Mouse (Mus musculus): ENCODE results near the gene Phlda3. TPM values are rescaled to one million over a fixed set of nuclear protein-coding genes. Genes with fewer than 3 reads are reported as not detected.

Phlda3 gene
- polyA plus RNA-seq, 1 experiment = 17.5 TPM

GRCm38 (mm10) chr1:135731897-135732684 lies 33.8 kb upstream of the Phlda3 start:
- no peak for DNase-seq (ENCODE audit: low read depth in 1 of 2, low spot score in 2 of 2)
- Histone ChIP-seq H3K27ac (ENCODE audit: insufficient read depth, low read length) (peak overlapping the region; percentile 22), H3K27me3 (ENCODE audit: control insufficient read depth, insufficient read depth, low read length) (no peaks in the 10 kb centered on the region), H3K4me3 (ENCODE audit: extremely low read depth, insufficient read depth, insufficient read length) (no peak overlapping the region), H3K4me1 (ENCODE audit: control insufficient read depth, insufficient read depth, insufficient read length) (peaks cover 10% of the 10 kb centered on the region; the same call in 1 of the 2 replicates), H3K36me3 (ENCODE audit: control insufficient read depth, insufficient read depth, low read length) (no peaks in the 10 kb centered on the region)
- WGBS = 88% methylated on average over 11 of the region's 11 CpGs
- TF ChIP-seq CTCF (IDR thresholded peaks at IDR 0.05; ENCODE audit: extremely low read depth, insufficient read depth, insufficient read length, insufficient replicate concordance) = no peak
- no peak for TF ChIP-seq POLR2A (IDR thresholded peaks at IDR 0.05; ENCODE audit: low read depth, low read length)

- 69% methylated on average over 7 of the region's 7 CpGs for WGBS
- Histone ChIP-seq H3K4me3 (ENCODE audit: extremely low read depth, insufficient read depth, insufficient read length) (no peak overlapping the region), H3K36me3 (ENCODE audit: control insufficient read depth, insufficient read depth, low read length) (no peaks in the 10 kb centered on the region), H3K27ac (ENCODE audit: insufficient read depth, low read length) (peak overlapping the region; percentile 43; the same call in 1 of the 2 replicates), H3K4me1 (ENCODE audit: control insufficient read depth, insufficient read depth, insufficient read length) (peaks cover 10% of the 10 kb centered on the region; the same call in 1 of the 2 replicates), H3K27me3 (ENCODE audit: control insufficient read depth, insufficient read depth, low read length) (no peaks in the 10 kb centered on the region)
- no peak for DNase-seq (ENCODE audit: low read depth in 1 of 2, low spot score in 2 of 2)
- TF ChIP-seq CTCF (IDR thresholded peaks at IDR 0.05; ENCODE audit: extremely low read depth, insufficient read depth, insufficient read length, insufficient replicate concordance) = no peak
- no peak for TF ChIP-seq POLR2A (IDR thresholded peaks at IDR 0.05; ENCODE audit: low read depth, low read length)
Measured at GRCm38 (mm10) chr1:135734225-135734937, 31.5 kb upstream of the Phlda3 start.

GRCm38 (mm10) chr1:135735460-135735859 lies 30.5 kb upstream of the Phlda3 start:
- TF ChIP-seq CTCF (IDR thresholded peaks at IDR 0.05; ENCODE audit: extremely low read depth, insufficient read depth, insufficient read length, insufficient replicate concordance) = no peak
- no peak for TF ChIP-seq POLR2A (IDR thresholded peaks at IDR 0.05; ENCODE audit: low read depth, low read length)
- peaks cover under 1% of the 10 kb centered on the region; the same call in 1 of the 2 replicates for H3K4me1 ChIP-seq (ENCODE audit: control insufficient read depth, insufficient read depth, insufficient read length)
- H3K4me3 ChIP-seq (ENCODE audit: extremely low read depth, insufficient read depth, insufficient read length) = no peak overlapping the region
- DNase-seq (ENCODE audit: low read depth in 1 of 2, low spot score in 2 of 2) = no peak
- no peaks in the 10 kb centered on the region for H3K27me3 ChIP-seq (ENCODE audit: control insufficient read depth, insufficient read depth, low read length)
- H3K36me3 ChIP-seq (ENCODE audit: control insufficient read depth, insufficient read depth, low read length) = no peaks in the 10 kb centered on the region
- 78% methylated on average over 6 of the region's 6 CpGs for WGBS
- peak overlapping the region; percentile 43; the same call in 1 of the 2 replicates for H3K27ac ChIP-seq (ENCODE audit: insufficient read depth, low read length)

DNA sequence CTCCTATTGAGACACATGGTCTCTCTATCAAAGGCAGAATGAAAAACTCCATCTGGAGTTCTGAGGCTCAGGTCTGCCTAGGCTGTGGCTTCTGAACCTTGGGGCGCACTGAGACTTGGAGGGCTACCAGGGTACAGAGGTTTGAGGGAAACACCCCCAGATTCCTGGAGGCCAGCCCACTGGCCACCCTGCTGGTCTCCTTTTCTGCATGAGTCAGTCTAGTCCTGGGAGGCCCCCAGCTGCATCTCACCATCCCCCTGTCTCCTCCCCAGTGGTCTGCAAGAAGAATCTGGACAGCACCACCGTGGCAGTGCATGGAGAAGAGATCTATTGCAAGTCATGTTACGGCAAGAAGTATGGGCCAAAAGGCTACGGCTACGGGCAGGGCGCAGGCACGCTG lies 20.9 kb upstream of the Phlda3 start:
- H3K36me3 ChIP-seq (ENCODE audit: control insufficient read depth, insufficient read depth, low read length) = peaks cover 15% of the 10 kb centered on the region
- no peak overlapping the region for H3K4me3 ChIP-seq (ENCODE audit: extremely low read depth, insufficient read depth, insufficient read length)
- no peaks in the 10 kb centered on the region; the same call in 1 of the 2 replicates for H3K4me1 ChIP-seq (ENCODE audit: control insufficient read depth, insufficient read depth, insufficient read length)
- 91% methylated on average over 7 of the region's 7 CpGs for WGBS
- no peak overlapping the region for H3K27ac ChIP-seq (ENCODE audit: insufficient read depth, low read length)
- no peaks in the 10 kb centered on the region for H3K27me3 ChIP-seq (ENCODE audit: control insufficient read depth, insufficient read depth, low read length)
- TF ChIP-seq POLR2A (IDR thresholded peaks at IDR 0.05; ENCODE audit: low read depth, low read length) (no peak), CTCF (IDR thresholded peaks at IDR 0.05; ENCODE audit: extremely low read depth, insufficient read depth, insufficient read length, insufficient replicate concordance) (no peak)
- DNase-seq (ENCODE audit: low read depth in 1 of 2, low spot score in 2 of 2) = no peak

DNA sequence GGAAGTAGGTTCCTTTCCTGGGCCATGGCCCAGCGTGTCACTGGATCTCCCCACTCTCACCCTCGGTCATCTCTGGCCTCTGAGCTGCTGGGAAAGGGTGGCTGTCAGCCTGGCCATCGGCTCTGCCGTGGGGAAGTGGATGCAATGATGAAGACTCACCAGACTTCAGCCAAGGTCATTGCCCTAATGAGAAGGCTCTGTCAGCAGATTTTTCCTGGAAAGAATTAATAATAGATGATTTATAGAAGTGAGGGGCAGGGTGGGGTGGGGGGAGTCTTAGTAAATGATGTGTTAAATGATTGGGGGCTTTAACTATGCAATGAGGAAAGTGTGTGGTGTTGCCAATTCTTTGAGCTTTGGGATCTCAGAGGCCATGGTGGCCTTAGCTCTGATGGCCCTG lies 19.7 kb upstream of the Phlda3 start:
- no peak overlapping the region for H3K4me3 ChIP-seq (ENCODE audit: extremely low read depth, insufficient read depth, insufficient read length)
- WGBS = 87% methylated on average over 4 of the region's 4 CpGs
- no peak overlapping the region for H3K27ac ChIP-seq (ENCODE audit: insufficient read depth, low read length)
- peaks cover 23% of the 10 kb centered on the region for H3K36me3 ChIP-seq (ENCODE audit: control insufficient read depth, insufficient read depth, low read length)
- TF ChIP-seq CTCF (IDR thresholded peaks at IDR 0.05; ENCODE audit: extremely low read depth, insufficient read depth, insufficient read length, insufficient replicate concordance) = no peak
- TF ChIP-seq POLR2A (IDR thresholded peaks at IDR 0.05; ENCODE audit: low read depth, low read length) = no peak
- no peaks in the 10 kb centered on the region; the same call in 1 of the 2 replicates for H3K4me1 ChIP-seq (ENCODE audit: control insufficient read depth, insufficient read depth, insufficient read length)
- H3K27me3 ChIP-seq (ENCODE audit: control insufficient read depth, insufficient read depth, low read length) = no peaks in the 10 kb centered on the region
- DNase-seq (ENCODE audit: low read depth in 1 of 2, low spot score in 2 of 2) = no peak

DNA sequence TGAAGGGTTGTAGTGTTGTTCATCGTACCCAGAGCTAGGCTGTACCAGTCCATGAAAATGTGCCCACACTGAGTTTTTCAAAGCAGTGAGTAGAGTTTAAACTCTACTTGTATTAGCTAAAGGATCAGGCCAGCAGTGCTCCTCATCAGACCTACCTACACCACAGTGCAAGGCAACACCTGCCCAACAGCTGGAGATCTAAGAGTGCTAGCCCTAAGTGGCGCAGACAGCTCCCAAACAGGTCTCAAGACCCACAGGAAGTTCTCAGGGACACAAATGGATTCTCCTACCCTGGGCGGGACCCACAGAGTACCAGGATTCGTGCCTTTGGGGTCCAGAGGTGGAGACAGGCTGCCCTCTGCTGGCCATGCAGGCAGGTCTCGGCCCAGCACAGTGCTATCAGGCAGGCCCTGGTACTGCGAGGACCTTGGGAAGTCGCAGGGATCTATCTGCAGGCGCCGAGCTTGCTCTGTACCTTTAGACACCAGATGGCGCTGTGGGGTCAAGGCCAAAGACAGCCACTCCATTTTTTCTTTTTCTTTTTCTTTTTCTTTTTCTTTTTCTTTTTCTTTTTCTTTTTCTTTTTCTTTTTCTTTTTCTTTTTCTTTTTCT lies 13.1 kb upstream of the Phlda3 start:
- no peak overlapping the region for H3K4me3 ChIP-seq (ENCODE audit: extremely low read depth, insufficient read depth, insufficient read length)
- H3K4me1 ChIP-seq (ENCODE audit: control insufficient read depth, insufficient read depth, insufficient read length) = no peaks in the 10 kb centered on the region
- peaks cover 10% of the 10 kb centered on the region for H3K36me3 ChIP-seq (ENCODE audit: control insufficient read depth, insufficient read depth, low read length)
- peak; percentile 85 to 87 for DNase-seq (ENCODE audit: low read depth in 1 of 2, low spot score in 2 of 2)
- H3K27me3 ChIP-seq (ENCODE audit: control insufficient read depth, insufficient read depth, low read length) = no peaks in the 10 kb centered on the region
- 12% methylated on average over 10 of the region's 10 CpGs for WGBS
- H3K27ac ChIP-seq (ENCODE audit: insufficient read depth, low read length) = no peak overlapping the region
- TF ChIP-seq POLR2A (IDR thresholded peaks at IDR 0.05; ENCODE audit: low read depth, low read length) (no peak), CTCF (IDR thresholded peaks at IDR 0.05; ENCODE audit: extremely low read depth, insufficient read depth, insufficient read length, insufficient replicate concordance) (peak; percentile 99)
